Mouse (Mus musculus): Measurements from ENCODE around the gene Aqp1.

The Aqp1 gene

GRCm38 (mm10) chr6:55357636-55358031, 21.4 kb downstream of the Aqp1 start:
- DNase-seq: peak; percentile 83 to 86

DNA sequence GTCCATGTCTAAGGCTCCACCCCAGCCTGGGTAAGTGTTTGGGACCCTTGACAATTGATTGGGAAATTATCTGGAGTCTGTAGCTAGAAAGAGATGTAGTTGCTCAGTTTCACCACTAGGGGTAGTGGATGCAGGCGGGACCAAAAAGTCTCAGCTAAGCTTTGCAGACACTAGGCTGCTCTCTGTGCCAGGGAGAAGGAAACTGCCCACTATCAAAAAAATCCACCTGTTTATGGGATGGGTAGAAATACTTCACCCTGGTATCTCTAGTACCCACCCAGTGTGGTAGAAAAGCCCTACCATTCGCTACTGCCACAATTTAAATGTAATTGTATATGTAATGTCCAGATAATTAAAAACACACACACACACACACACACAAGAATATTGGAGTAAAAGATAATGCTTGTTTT, 22.5 kb downstream of the Aqp1 start:
- no peak for DNase-seq

DNA sequence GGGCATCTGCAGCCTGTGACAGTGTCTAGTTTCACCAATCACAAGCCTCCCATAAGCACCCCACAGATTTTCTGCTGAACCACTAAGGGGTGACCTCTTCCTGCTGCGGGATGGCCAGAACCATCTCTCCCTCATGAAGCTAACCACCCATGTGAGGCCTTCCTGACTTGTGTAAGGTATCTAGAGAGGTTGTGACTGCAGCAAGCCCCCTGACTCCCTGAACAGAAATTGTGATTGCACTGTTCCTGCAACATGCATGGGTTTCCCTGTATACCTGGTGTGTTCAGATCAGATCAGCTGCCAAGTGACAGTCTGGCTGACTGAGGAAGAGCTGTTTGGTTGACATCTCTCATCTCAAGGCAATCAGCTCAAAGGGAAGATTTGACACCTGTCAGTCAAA, 26.4 kb downstream of the Aqp1 start:
- no peak for DNase-seq

GRCm38 (mm10) chr6:55367126-55367525, 30.9 kb downstream of the Aqp1 start:
- DNase-seq: no peak

DNA sequence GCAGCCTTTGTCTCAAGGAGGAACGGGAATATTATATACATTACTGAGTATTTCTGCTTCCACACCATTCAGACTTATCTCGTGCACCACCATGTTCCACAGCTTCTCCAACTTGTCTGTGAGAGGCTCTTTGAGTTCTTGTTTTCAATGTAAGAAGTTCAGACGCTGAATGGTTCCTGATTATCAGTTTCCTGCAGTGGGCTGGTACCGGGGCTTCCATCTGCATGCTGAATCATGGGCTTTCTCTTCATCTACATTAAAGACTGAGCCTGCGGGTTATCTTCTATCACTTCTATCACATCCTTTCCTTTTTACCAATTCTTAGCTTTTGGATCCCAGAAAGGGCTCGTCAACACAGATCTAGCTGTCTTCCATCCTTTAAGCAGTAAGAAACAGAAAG, 34.6 kb downstream of the Aqp1 start:
- DNase-seq: no peak

DNA sequence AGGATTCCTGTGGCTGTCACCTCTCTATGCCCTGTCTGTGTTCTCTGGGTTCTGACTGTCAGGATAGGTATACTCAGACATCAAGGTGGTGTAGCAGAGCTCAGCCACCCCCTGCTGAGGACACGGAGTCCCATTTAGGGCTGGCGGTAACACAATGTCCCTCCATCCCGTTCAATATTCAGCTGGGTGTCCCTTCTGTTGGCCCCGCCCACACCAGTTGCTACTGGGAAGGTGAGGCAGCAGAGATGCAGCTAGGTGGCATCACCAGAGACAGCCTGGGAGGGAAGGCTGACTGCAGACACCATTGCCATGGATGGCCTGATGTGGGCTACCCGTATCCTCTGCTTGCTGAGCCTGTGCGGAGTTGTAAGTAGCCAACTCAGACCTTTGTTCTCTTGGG, 39.8 kb downstream of the Aqp1 start, which contains the start of gene Ghrhr:
Gene Ghrhr, plus strand, starts transcription at position 220 of the 400 bp plus-strand sequence.
- DNase-seq: no peak

DNA sequence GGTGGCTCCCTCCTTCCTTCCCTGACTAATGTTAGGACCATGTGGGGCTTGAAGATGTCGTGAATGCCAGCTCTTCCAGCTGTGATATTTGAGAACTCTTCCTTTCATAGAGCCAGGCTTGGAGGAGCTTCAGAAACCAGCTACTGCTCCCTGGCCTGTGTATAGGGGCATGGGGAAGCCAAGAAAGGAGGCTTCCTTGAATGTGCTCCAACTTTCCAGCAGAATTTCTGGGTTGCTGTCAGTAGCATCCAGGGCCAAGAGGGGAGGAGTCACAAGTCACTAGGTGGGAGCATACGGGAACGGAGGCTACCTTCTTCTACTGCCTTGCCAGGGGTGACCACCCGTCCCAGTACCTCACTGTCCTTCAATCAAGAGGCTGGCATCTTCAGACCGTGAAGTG, 40.3 kb downstream of the Aqp1 start:
- DNase-seq: no peak

DNA sequence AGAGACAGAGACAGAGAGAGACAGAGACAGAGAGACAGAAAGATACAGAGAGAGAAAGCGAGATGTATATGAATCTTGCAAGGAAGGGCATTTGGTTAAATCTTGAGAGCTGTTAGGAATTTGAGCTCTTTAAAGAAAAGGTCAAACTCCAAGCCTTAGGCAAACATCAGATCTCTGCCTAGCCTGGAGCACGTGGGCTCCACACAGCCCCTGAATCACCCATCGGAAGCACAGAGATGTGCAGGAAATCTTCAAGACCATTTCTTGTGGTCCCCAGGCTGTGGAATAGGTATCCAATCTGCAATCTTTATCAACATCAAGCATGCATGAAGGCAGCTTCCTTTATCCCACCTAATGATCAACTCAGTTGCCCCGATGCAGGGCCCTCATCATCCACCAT, 41.2 kb downstream of the Aqp1 start:
- no peak for DNase-seq

DNA sequence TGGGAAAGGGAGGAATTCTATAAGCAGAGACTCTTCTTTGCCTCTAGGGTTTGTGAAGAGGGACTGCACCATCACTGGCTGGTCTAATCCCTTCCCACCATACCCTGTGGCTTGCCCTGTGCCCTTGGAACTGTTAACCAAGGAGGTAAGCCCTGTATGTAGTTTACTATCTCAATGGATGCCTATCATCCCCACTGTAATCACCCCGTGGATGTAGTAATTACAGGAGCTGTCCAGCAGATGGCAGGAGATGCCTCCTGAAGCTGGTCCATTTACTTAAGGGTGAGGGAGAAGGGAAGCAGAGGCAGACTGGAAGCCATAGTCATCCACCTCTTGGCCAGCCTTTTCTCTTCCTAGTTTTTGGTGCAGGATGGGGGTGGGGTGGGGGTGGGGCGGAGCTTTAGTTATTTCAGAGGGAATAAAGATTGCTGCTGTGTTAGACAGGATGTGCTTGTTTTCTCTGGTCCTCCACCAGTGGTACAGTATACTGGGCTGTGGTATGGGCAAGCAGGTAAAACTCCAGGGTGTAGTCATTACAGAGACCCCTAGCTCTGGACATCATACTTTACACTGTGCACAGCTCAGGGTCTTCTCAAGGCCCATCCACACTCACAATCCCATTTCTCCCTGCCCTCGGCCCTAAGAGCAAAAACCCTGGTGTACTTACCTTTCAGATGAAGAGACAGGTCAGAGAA, 43.6 kb downstream of the Aqp1 start:
- DNase-seq: peak in 1 of 2 experiments; percentile 48

DNA sequence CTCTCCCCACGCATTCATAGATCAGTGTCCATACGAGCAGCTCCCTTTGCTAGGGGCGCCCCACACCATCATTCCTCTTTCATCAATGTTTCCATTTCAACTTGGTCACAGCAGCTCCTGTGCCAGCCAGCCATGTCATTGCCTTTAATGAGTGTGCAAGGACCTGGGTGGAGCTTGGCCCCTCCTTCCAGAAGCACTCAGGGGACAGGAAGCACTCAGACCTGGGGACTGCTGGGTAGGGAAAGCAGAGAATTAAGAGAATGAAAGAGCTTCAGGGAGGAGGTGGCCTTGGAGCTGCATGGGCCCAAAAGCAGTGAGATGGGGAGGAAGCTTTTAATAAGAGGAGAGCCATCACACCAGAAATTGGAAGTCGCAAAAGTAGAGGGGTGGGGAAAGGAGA, 45.7 kb downstream of the Aqp1 start:
- DNase-seq: no peak

GRCm38 (mm10) chr6:55383897-55384296, 47.7 kb downstream of the Aqp1 start:
- peak in 1 of 2 experiments; percentile 70 for DNase-seq

DNA sequence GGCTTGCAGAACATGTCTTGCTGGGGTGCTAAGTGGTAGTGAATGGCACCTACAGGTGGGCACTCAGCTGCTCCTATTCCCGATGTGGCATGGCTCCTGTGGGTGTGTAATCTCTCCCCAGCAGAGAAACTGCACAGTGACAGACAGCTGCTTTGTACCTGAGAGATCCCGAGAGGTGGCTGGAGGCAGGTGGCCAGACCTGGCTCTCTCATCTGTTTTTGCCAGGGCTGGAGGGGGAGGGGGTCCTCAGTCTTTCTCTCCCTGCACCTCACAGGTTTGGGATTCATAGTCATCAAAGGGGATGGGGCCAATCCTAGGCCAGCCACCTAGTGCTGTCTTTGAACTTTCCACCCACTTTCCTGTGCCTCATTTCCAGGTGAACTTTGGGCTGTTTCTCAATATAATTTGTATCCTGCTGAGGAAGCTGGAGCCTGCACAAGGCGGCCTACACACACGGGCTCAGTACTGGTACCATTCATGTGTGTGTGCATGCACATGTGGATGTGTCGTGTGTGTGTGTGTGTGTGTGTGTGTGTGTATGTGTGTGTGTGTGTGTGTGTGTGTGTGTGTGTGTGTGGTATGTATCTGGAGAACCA, 48.2 kb downstream of the Aqp1 start:
- DNase-seq: no peak

DNA sequence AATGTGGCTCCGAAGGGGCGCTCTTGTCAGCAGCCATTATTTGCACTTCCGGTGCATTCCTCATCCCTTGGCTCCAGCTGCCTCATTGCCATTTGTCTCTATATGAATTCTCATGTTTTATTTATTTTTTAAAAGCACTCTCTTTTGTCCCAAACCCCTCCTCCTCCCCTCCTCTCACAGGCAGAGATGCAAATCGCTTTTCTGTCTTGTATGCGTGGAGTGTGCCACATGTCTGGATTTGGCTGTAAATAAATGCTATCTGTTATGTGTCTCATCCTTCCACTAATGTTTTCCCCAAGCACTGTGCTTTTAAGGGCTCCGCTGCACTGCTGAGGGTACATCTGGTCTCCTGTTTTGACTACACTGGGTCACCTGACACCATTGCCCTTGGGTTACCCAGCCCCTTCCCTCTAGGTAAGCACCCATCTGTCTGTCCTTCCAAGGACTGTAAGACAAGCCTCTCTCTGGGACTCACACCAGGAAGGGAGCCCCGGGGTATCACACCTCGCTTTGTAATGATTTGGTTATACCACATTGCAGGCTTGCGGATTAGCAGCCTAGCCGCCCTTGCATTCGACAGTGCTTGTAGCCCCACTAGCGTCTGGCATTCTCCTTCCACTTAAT, 52.4 kb downstream of the Aqp1 start:
- DNase-seq: no peak

DNA sequence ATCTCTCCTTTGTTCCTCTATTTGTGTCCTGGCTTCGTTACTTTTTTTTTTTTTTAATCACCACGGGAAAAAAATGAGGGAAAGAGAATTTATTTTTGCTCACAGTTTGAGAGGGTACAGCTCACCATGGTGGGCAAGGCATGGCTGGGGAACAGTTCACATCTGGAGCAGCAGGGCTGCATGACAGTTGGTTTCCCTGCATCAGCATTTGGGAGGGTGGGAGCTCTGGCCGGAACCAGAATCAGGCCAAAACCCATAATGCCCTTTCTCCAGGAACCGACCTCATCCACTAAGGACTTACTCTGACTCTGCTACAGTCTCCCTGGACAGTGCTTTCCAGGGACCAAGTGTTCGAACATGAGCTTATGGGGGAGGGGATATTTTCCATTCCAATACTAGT, 53.1 kb downstream of the Aqp1 start:
- DNase-seq: no peak

GRCm38 (mm10) chr6:55391814-55392213, 55.6 kb downstream of the Aqp1 start:
- no peak for DNase-seq

DNA sequence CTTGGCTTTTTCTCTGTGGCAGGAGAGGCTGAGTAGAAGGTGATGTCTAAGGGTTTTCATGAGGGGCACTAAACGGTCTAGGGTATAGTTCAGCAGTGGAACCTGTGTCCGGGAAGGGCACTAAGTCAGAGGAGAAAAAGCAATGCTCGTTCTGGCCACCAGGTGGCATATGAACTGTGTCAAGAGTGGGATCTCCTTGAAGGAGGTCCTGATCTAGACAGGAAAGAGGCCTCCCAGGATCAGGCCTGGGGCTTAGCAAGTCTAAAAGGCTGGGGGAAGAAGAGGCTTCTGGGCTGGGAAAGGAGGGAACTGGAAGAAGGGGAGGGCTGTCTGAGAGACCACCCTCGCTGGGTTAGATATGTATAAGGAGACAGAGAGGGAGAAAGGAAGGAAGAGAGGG, 56.2 kb downstream of the Aqp1 start:
- DNase-seq: peak in 1 of 2 experiments; percentile 76

GRCm38 (mm10) chr6:55394854-55395253, 58.6 kb downstream of the Aqp1 start:
- DNase-seq: no peak

- peak in 1 of 2 experiments; percentile 30 for DNase-seq
Observed at GRCm38 (mm10) chr6:55396176-55396575, 59.9 kb downstream of the Aqp1 start.

- no peak for DNase-seq
Observed at GRCm38 (mm10) chr6:55396622-55397041, 60.4 kb downstream of the Aqp1 start.
